Mouse (Mus musculus): ENCODE data around the gene Polr1b. TPM values are rescaled to one million over a fixed set of nuclear protein-coding genes. Genes with fewer than 3 reads are reported as not detected.

The Polr1b gene
- polyA plus RNA-seq, 1 experiment: 15.9 TPM

DNA sequence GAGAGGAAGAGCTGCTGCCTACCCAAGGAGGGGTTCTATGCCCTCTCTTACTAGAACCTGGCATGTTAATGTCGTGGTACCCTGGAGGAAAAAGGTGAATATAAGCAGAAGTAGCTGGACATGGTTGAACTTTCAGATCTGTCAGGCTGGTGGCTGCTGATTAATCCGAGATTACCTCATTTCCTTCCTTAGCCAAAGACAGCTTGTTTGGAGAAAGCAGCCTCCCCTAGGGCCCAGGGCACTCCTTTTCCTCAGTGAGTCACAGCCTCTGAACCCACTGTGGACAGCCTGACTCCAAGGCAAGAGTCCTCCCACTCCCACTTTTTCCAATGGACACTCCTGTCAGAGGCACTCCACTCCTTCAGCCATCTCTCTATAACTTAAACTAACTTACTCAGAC is 74.8 kb downstream of the Polr1b start:
- DNase-seq (ENCODE audit: low read depth, low spot score): no peak
- WGBS: 35% methylated on average over 2 of the region's 2 CpGs

Other genes with a start within 250 kb of the Polr1b start
- gene Fbln7, start 238.0 kb upstream of the Polr1b start, polyA plus RNA-seq (2012; rRNA removed): 3.0 and 3.6 TPM in 2 replicates
- 0.78 and 1.3 TPM in 2 replicates for gene Zc3h8, start 156.9 kb upstream of the Polr1b start, polyA plus RNA-seq (2012; rRNA removed)
- gene Zc3h6, start 133.6 kb upstream of the Polr1b start, polyA plus RNA-seq (2012; rRNA removed): 0.52 and 0.88 TPM in 2 replicates
- gene Gm10762, start 133.3 kb upstream of the Polr1b start, polyA plus RNA-seq (2012; rRNA removed): 1.3 and 1.8 TPM in 2 replicates
- gene Vinac1, start 52.8 kb upstream of the Polr1b start, polyA plus RNA-seq (2012; rRNA removed): 0.03 and 0.07 TPM in 2 replicates
- 2.0 and 2.5 TPM in 2 replicates for gene Ttl, start 35.1 kb upstream of the Polr1b start, polyA plus RNA-seq (2012; rRNA removed)
- gene Chchd5, start 28.7 kb downstream of the Polr1b start, polyA plus RNA-seq (2012; rRNA removed): 21.6 and 21.7 TPM in 2 replicates
- gene Slc20a1, start 97.8 kb downstream of the Polr1b start, polyA plus RNA-seq (2012; rRNA removed): 10.1 and 10.2 TPM in 2 replicates
- gene Ckap2l, start 196.2 kb downstream of the Polr1b start, polyA plus RNA-seq (2012; rRNA removed): 2.2 and 3.8 TPM in 2 replicates
- gene Il1a, start 209.0 kb downstream of the Polr1b start, polyA plus RNA-seq (2012; rRNA removed): 0.12 and 0.48 TPM in 2 replicates